Mouse (Mus musculus): ENCODE measurements around the gene Znrf4.
A peak's percentile ranks its signal among the peaks of the same experiment; 100 is the strongest.
"Not testable (repeated sequence)": the region's sequence is repeated elsewhere in the genome, so short reads cannot be mapped to it uniquely, and the experiment has no call there.

The Znrf4 gene

DNA sequence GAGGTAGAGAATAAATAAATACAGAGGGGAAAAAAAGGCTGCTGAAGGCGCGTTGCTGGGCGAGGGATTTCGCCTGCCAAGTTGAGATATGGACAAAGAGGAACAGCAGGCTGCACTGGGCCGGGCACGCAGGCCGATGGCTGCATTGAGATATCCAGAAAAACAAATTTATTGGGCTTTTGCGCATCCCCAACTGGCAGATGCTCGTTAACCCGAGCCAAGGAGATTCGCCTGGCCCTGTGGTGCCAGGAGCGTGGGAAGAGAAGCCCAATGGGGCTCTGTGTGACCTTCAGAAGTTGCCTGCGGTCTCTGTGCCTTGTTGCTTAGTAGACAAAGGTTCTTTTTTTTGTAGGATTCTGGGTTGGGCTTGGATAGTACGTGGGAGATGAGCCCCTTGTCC is 24.0 kb upstream of the Znrf4 start:
- no peak for DNase-seq (ENCODE audit: low read depth)

GRCm38 (mm10) chr17:56524943-56525342 is 12.7 kb upstream of the Znrf4 start:
- DNase-seq (ENCODE audit: low read depth) = no peak

- DNase-seq (ENCODE audit: low read depth) = no peak
Observed at GRCm38 (mm10) chr17:56522744-56523143, 10.5 kb upstream of the Znrf4 start.

DNA sequence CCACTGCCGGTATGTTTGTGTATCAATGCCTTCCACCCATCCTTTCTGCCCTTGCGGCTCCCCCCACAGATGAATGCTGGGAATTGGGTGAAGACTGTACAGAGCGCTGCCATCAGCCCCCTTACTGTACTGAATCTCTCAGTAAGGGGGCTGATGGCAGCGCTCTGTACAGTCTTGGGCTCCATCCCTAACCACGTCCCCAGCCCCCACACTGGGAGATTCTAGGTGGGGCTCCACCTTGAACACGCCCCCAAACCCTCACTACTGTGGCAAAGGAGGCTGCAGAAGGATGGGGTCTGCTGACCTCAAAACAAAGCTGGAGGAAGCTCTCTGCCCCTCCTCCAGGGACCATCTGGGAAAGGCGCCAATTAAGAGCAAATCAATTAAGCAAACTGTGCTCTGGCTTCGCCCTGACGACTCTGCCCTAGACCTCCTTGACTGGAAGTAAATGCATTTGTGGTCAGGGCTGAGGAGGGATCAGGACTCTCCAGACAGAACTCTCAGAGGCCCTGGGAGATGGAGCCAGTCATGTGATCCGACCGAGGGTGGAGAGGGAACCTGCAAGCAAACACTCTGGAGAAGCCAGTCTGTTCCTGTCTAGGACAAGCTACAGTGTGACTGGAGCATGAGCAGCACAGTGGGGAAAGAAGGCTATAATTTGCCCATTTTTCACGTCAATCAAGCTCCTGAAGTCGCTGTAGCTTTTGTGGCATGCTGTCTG is 3.6 kb upstream of the Znrf4 start:
- no peak for DNase-seq (ENCODE audit: low read depth)

DNA sequence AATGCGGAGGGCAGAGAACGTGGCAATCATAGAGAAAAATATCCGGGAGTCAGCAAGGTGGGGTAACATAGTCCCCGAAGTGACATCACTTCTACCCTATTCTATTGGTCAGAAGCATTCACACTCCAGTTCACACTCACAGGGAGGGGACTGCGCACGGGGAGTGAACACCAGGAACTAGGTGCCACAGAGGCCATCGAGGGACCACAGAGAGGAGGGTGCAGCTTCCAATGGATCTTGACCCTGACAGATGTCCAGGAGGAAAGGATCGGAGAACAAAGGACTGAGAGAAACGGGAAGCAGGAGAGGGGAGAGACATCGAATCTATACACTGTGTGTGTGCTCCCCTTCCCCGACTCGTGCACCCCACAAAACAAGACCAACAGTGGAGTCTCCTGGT is 2.7 kb upstream of the Znrf4 start:
- no peak for DNase-seq (ENCODE audit: low read depth)

DNA sequence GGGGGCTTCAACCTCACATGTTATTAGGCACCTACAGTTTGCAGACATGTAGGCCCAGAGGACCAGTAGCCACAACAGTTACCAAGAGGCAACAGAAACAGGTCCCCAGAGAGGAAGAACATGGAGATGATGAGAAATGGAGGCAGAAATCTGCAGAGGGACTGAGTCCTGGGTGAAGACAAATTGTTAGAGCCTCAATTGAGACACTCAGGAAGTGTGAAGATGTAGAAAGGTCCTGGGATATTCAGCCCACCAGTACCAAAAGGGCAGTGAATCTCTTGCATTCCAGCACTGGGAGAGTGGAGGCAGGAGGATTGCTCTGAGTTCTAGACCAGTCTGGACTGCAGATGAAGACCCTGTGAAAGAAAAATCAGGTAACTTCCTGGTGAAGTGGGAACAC is 2.1 kb upstream of the Znrf4 start:
- no peak for DNase-seq (ENCODE audit: low read depth)

DNA sequence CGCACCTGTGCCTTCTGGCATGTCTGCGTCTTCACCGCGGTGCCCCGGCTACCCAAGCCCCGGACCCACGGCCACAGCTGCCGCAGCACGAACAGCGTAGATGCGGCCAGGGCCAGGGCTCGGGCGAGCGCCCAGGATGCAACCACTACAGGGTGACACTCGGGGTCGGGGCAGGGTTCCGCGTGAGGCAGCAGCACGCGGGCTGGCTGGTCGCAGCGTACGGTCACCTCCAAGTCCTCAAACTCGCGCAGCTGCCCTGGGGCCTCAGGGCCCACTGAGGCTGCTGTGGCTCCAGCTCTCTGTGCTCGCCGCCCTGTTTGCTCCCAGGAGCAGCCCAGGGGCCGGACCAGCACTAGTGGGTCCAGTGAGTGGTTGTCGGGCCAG is 532 bp downstream of the Znrf4 start:
- DNase-seq (ENCODE audit: low read depth) = no peak

GRCm38 (mm10) chr17:56510970-56511706 is 1.1 kb downstream of the Znrf4 start:
- DNase-seq (ENCODE audit: low read depth) = no peak

- no peak for DNase-seq (ENCODE audit: low read depth)
Observed at GRCm38 (mm10) chr17:56510473-56510969, 1.7 kb downstream of the Znrf4 start.

DNA sequence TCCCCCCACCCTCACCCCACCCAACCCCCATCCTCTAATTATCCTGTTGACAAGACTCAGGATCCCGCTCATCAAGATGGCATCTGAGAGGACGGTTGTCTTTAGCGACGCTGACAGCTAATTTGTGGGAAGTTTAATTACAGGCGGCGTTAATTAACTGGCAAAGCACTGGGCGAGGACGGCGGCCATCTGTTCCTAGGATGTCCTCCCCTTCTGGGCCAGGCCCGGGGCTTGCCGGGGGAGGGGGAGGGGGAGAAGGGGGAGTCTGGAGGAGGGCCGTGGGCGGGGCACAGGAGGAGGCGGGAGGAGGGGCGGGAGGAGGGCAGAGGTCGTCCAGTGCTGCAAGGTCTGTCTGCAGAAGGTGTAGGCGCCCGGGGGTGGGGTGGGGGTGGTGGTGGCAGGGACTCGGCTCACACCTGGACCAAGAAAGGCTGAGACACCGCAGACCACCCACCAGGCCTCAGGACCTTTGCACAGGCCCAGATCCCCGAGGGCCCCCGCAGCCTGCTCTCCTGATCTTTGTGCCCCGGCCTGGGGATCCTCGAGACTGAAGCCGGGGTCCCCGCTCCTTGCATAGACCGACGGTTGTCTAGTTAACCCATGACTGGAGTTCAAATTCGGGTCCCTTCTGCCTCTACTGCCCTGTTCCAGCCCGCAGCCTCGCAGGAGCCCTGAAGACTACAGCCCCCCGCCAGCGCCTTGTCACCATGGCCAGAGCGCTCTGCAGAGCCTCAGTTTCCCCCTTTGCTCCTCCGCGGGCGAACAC is 2.3 kb downstream of the Znrf4 start:
- no peak for DNase-seq (ENCODE audit: low read depth)

DNA sequence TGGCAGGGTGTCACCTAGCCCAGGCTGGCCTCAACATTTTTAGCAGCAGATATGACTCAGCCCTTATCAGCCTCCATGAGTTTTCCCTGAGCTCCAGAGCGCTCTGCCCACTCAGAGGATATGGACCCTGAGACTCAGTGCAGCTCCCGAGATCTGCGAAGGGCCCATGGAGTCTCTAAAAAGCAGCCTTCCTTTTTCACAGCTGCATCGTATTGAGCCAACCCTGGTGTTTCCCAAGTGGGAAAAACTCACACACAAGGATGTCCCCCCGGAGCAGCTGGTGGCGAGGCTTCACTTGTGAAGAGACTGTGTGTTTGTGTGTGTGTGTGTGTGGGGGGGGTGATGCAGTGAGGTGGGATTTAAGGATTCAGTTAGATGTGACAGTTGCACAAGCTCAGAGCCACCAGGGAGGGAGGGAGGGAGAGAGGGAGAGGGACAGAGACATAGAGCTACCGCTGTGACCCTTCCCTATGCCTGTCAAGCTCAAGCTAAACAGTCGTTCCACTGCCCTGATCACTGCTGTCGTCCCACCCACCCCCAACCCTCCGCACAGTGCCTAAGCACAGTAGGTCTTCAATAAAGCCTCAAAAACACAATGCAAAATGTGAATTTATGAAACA is 3.1 kb downstream of the Znrf4 start:
- DNase-seq (ENCODE audit: low read depth) = no peak

DNA sequence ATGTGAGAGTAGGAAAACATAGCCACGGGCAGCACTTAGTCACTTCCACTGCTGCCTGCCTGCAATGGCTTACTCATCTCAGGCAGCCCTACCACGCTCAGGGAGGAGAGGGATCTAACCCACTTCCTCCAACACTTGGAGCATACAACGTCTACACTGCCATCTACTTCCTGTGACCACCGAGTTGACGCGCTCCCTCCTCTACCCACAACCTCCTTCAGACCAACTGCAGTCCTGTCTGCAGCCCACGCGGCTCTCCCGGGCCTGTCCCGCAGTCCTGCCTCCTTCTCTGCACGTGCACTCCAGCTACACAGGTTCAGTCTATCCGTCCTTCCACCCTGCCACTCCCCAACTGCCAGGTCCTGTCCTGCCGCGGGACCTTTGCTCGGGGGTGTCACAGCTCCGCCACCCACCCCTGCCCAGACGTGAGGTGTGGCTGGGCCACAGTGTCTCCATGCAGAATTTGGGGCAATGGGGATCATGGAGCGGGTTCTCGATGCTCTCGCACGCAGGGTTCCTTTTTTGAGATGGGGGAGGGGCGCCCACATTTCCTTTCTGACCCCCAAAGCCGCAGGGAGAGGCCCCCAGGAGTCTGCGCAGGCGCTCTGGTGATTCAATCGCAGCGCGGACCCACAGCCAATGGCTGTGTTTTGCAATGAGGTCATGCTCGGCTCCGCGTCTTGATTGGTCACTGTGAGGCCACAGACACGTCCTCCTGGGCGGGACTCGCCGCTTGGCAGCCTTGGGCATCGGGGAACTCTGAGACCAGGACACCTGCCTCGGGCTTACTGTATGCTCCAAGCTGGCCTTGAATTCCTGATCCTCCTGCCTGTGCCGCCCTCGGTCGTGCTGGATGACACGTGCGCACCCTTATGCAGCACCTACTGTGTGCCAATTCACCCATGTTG is 4.8 kb downstream of the Znrf4 start:
- peak; percentile 86 for DNase-seq (ENCODE audit: low read depth)

GRCm38 (mm10) chr17:56506417-56507065 is 5.7 kb downstream of the Znrf4 start:
- DNase-seq (ENCODE audit: low read depth) = no peak

DNA sequence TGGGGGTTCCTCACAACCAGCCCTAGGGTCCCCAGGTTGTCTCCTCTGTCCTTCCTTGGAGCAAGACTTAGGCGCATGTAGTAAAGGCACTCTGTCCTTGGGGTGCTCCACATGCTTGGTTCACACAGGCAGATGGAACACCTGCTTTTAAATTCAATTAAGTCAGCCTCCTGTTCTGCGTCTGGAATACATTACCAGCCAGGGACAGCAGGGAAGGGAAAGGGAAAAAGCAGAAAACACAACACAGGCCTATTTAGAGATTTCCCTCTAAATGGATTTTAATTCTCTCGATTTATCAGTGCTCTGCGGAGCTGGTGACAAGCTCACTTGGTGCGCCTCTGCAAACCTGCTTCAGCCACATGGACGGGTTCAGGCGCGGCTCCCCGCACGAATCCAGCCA is 6.8 kb downstream of the Znrf4 start:
- DNase-seq (ENCODE audit: low read depth) = no peak

GRCm38 (mm10) chr17:56502526-56502925 is 9.7 kb downstream of the Znrf4 start:
- no peak for DNase-seq (ENCODE audit: low read depth)

DNA sequence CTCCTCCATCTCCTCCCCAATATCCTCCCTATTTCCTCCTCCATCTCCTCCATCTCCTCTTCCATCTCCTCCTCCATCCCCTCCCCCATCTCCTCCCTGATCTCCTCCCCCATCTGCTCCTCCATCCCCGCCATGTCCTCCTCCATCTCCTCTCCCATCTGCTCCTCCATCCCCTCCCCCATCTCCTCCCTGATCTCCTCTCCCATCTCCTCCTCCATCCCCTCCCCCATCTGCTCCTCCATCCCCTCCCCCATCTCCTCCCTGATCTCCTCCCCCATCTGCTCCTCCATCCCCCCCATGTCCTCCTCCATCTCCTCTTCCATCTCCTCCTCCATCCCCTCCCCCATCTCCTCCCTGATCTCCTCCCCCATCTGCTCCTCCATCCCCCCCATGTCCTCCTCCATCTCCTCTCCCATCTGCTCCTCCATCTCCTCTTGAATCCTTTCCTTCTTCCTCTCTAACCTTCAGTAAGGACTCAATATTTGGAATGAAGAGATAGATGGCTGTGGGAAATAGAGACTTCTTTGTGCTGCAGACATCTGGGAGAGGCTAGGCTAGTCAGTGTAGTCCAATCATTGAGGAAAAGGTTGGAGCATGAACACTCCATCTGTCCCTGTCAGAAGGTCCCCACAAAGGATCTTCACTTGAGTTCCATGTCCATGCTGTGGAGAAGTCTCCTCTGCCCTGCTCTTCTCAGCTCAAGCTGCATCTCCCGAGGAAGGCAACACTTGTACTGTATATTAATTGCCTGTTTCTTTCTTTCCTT is 10.4 kb downstream of the Znrf4 start:
- DNase-seq (ENCODE audit: low read depth) = not testable (repeated sequence)

GRCm38 (mm10) chr17:56499229-56499628 is 13.0 kb downstream of the Znrf4 start:
- DNase-seq (ENCODE audit: low read depth) = no peak

- no peak for DNase-seq (ENCODE audit: low read depth)
Observed at GRCm38 (mm10) chr17:56494480-56494879, 17.8 kb downstream of the Znrf4 start.

- DNase-seq (ENCODE audit: low read depth) = no peak
Observed at GRCm38 (mm10) chr17:56493841-56494240, 18.4 kb downstream of the Znrf4 start.
